Mouse (Mus musculus) liver, postnatal 0 days (tissue): ENCODE measurements at regions not wholly inside any gene's neighbourhood (a gene's known extent, or its start where the extent isn't known, plus 50 kb on each side); places are given as distances from the start of the nearest gene placed in this dataset.

Source experiments
- CTCF ChIP-seq: sonication (generic); IDR thresholded peaks from 2 replicates; pipeline ENCODE4 v1.5.1; 2016; ENCODE audit warnings: antibody characterized with exemption, low read depth
- EP300 ChIP-seq: IDR thresholded peaks from 2 replicates; pipeline ENCODE4 v1.6.1; 2016; ENCODE audit warnings: antibody characterized with exemption, low read depth, mild to moderate bottlenecking

DNA sequence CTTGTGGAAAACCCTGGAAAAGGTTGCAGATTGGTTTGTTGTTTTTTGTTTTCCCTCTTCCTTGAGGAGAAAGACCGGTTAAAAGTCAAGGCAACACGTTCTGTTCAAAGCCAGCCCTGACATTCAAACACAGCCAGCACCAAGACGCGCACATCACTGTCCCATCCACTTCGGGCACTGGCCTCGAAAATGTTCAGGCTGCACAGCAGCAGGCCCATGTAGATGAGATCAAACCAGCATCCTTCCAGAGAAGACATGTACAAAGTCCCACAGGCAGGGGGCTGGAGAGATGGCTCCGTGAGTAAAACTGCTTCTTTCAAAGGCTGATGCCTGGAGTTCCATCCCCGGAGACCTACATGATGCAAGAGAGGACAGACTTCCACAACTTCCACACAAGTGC lies 68.4 kb upstream of the Ak4 start:
- TF ChIP-seq CTCF, result no peak
- TF ChIP-seq EP300, result no peak
